Mouse (Mus musculus): Measurements from ENCODE around the gene Qrich1. TPM values are rescaled to one million over a fixed set of nuclear protein-coding genes. Genes with fewer than 3 reads are reported as not detected.
A peak's percentile ranks its signal among the peaks of the same experiment; 100 is the strongest.

The Qrich1 gene
- total and polyA plus RNA-seq, 2 experiments from 2014 or later, result 109 to 240 TPM

GRCm38 (mm10) chr9:108577934-108578544, 61.4 kb downstream of the Qrich1 start:
- H3K36me3 ChIP-seq (ENCODE audit: insufficient read depth, low read length), result peaks cover 33% of the 10 kb centered on the region
- peaks cover 27% of the 10 kb centered on the region; the same call in 1 of the 2 replicates for H3K4me1 ChIP-seq (ENCODE audit: insufficient read depth, low read length)
- no peaks in the 10 kb centered on the region for H3K27me3 ChIP-seq (ENCODE audit: insufficient read depth, low read length)
- ATAC-seq (ENCODE audit: low FRiP score) (peak; percentile 25), DNase-seq (ENCODE audit: low spot score) (peak; percentile 69)
- H3K27ac ChIP-seq (ENCODE audit: low read depth, low read length), result peak overlapping the region; percentile 99
- peak overlapping the region; percentile 86 for H3K4me2 ChIP-seq (ENCODE audit: low read depth, low read length, poor library complexity, severe bottlenecking)
- H3K9ac ChIP-seq (replicated peaks; ENCODE audit: low read length, poor library complexity, severe bottlenecking), result peak overlapping the region; percentile 99
- H3K9me3 ChIP-seq (ENCODE audit: low read length), result no peaks in the 10 kb centered on the region
- TF ChIP-seq CTCF (IDR thresholded peaks at IDR 0.05), result no peak
- H3K4me3 ChIP-seq (ENCODE audit: low read depth, low read length), result peak overlapping the region; percentile 70
- 1% methylated on average over 24 of the region's 24 CpGs for WGBS

GRCm38 (mm10) chr9:108578545-108579343, 62.1 kb downstream of the Qrich1 start, which contains the start of gene Wdr6:
Gene Wdr6, minus strand, starts transcription at chr9:108578739.
- H3K4me2 ChIP-seq (ENCODE audit: low read depth, low read length, poor library complexity, severe bottlenecking), result peak within 1 kb of the TSS; percentile 86
- peaks cover 27% of the 10 kb centered on the region; the same call in 1 of the 2 replicates for H3K4me1 ChIP-seq (ENCODE audit: insufficient read depth, low read length)
- no peaks in the 10 kb centered on the region for H3K27me3 ChIP-seq (ENCODE audit: insufficient read depth, low read length)
- 3% methylated on average over 51 of the region's 51 CpGs for whole genome bisulfite sequencing
- H3K4me3 ChIP-seq (ENCODE audit: low read depth, low read length), result peak within 1 kb of the TSS; percentile 70
- no peaks in the 10 kb centered on the region for H3K9me3 ChIP-seq (ENCODE audit: low read length)
- peaks cover 29% of the 10 kb centered on the region for H3K36me3 ChIP-seq (ENCODE audit: insufficient read depth, low read length)
- ATAC-seq (ENCODE audit: low FRiP score), result peak; percentile 96
- TF ChIP-seq CTCF (IDR thresholded peaks at IDR 0.05), result no peak
- peak; percentile 99 for DNase-seq (ENCODE audit: low spot score)
- peak within 1 kb of the TSS; percentile 99 for H3K9ac ChIP-seq (replicated peaks; ENCODE audit: low read length, poor library complexity, severe bottlenecking)
- H3K27ac ChIP-seq (ENCODE audit: low read depth, low read length), result peak within 1 kb of the TSS; percentile 99

- H3K9me3 ChIP-seq (ENCODE audit: low read length), result no peaks in the 10 kb centered on the region
- WGBS, result 54% methylated on average over 5 of the region's 5 CpGs
- no peaks in the 10 kb centered on the region for H3K27me3 ChIP-seq (ENCODE audit: insufficient read depth, low read length)
These were observed 62.7 kb downstream of the Qrich1 start for GRCm38 (mm10) chr9:108579344-108579690.

GRCm38 (mm10) chr9:108587571-108588180, 71.1 kb downstream of the Qrich1 start:
- Histone ChIP-seq H3K9ac (replicated peaks; ENCODE audit: low read length, poor library complexity, severe bottlenecking) (peak overlapping the region; percentile 50), H3K4me3 (ENCODE audit: low read depth, low read length) (peak overlapping the region; percentile 19), H3K36me3 (ENCODE audit: insufficient read depth, low read length) (0 out of 2 replicates have a peak, but pooled peaks cover 4% of the 10 kb centered on the region), H3K4me1 (ENCODE audit: insufficient read depth, low read length) (peaks cover 28% of the 10 kb centered on the region), H3K4me2 (ENCODE audit: low read depth, low read length, poor library complexity, severe bottlenecking) (peak overlapping the region; percentile 55), H3K9me3 (ENCODE audit: low read length) (no peaks in the 10 kb centered on the region), H3K27ac (ENCODE audit: low read depth, low read length) (peak overlapping the region; percentile 98), H3K27me3 (ENCODE audit: insufficient read depth, low read length) (no peaks in the 10 kb centered on the region)
- 4% methylated on average over 14 of the region's 14 CpGs for WGBS
- 0 out of 2 replicates have a peak, but pooled peaks have one; percentile 19 for TF ChIP-seq CTCF (IDR thresholded peaks at IDR 0.05)
- peak; percentile 98 for DNase-seq (ENCODE audit: low spot score)
- ATAC-seq (ENCODE audit: low FRiP score), result peak; percentile 96

More at GRCm38 (mm10) chr9:108579344-108579690, 62.7 kb downstream of the Qrich1 start:
- peak overlapping the region; percentile 99 for H3K27ac ChIP-seq (ENCODE audit: low read depth, low read length)
- H3K36me3 ChIP-seq (ENCODE audit: insufficient read depth, low read length), result peaks cover 26% of the 10 kb centered on the region
- DNase-seq (ENCODE audit: low spot score) (no peak), ATAC-seq (ENCODE audit: low FRiP score) (no peak)
- no peak for TF ChIP-seq CTCF (IDR thresholded peaks at IDR 0.05)
- peaks cover 27% of the 10 kb centered on the region; the same call in 1 of the 2 replicates for H3K4me1 ChIP-seq (ENCODE audit: insufficient read depth, low read length)
- H3K4me3 ChIP-seq (ENCODE audit: low read depth, low read length), result peak overlapping the region; percentile 70
- peak overlapping the region; percentile 86 for H3K4me2 ChIP-seq (ENCODE audit: low read depth, low read length, poor library complexity, severe bottlenecking)
- H3K9ac ChIP-seq (replicated peaks; ENCODE audit: low read length, poor library complexity, severe bottlenecking), result peak overlapping the region; percentile 68

GRCm38 (mm10) chr9:108589229-108589628, 72.6 kb downstream of the Qrich1 start:
- no peaks in the 10 kb centered on the region for H3K9me3 ChIP-seq (ENCODE audit: low read length)
- WGBS, result 65% methylated on average over 5 of the region's 5 CpGs
- ATAC-seq (ENCODE audit: low FRiP score), result peak; percentile 15; the same call in 1 of the 2 replicates
- no peaks in the 10 kb centered on the region for H3K36me3 ChIP-seq (ENCODE audit: insufficient read depth, low read length)
- H3K4me1 ChIP-seq (ENCODE audit: insufficient read depth, low read length), result peaks cover 28% of the 10 kb centered on the region
- TF ChIP-seq CTCF (IDR thresholded peaks at IDR 0.05), result peak; percentile 74
- peak; percentile 71 for DNase-seq (ENCODE audit: low spot score)
- no peak overlapping the region for H3K9ac ChIP-seq (replicated peaks; ENCODE audit: low read length, poor library complexity, severe bottlenecking)
- no peak overlapping the region for H3K4me3 ChIP-seq (ENCODE audit: low read depth, low read length)
- H3K27ac ChIP-seq (ENCODE audit: low read depth, low read length), result peak overlapping the region; percentile 98
- no peak overlapping the region for H3K4me2 ChIP-seq (ENCODE audit: low read depth, low read length, poor library complexity, severe bottlenecking)
- no peaks in the 10 kb centered on the region for H3K27me3 ChIP-seq (ENCODE audit: insufficient read depth, low read length)

Data from midbrain, postnatal 0 days (tissue).